Mouse (Mus musculus) skeletal muscle tissue, adult 2 months (tissue): ENCODE data around the gene Ptges.
A peak's percentile ranks its signal among the peaks of the same experiment; 100 is the strongest.

Experiments used
- DNase-seq: peaks from one replicate; pipeline ENCODE4 v3.0.0-alpha.2; 2012; ENCODE audit warnings: low read depth, low spot score

Ptges gene

DNA sequence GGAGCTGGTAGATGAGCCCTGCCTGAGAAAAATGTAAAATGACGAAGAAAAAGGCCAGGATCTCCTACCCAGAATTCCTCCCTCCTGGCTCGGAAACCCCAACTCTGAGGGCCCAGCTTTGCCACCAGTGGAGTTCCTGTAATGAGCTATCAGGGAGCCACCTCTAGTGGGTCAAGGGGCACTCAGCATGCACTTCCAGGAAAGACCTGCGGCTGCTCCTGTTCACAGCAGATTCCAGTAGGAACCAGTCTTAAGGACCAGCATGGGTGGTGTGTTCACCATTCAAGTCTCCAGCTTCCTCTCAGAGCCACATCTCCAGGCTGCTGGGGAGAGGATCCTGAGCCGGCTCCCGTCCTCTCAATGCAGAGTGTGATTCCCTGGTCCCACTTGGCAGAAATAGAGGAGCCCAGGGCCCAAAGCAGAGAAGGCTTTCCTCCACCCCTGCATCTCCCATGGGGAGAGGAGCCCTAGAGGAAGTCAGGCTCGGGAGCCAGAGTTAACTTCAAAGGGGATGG lies 28.0 kb downstream of the Ptges start:
- DNase-seq: no peak

DNA sequence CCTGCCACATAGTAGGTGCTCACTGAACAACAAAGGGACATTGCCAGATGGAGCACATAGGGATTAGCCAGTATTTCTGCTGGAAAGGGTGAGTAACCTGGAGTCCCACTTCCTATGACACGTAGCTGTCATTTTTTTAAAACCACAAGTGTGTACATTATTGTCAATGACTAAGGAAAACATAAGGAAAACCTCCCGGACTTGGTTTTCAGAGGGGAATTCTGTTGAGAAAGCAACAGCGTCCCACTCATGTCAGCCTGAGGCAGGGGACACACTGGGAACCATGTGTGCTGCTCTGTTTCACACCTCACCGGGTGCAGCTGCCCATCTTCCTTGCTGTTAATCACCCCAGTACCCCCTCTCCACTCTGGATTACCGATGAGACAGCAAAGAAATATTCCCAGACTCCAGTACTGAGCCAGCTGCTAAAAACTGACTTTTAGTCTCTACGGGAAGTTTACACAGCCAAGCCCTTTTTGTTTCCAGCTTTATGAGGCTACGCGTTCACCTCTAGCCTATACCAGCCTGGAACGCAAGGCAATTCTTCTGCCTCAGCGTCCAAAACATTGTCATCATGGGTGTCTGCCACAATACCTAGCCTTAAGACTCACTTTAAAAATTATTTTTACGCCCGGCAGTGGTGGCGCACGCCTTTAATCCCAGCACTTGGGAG lies 30.1 kb downstream of the Ptges start:
- no peak for DNase-seq

DNA sequence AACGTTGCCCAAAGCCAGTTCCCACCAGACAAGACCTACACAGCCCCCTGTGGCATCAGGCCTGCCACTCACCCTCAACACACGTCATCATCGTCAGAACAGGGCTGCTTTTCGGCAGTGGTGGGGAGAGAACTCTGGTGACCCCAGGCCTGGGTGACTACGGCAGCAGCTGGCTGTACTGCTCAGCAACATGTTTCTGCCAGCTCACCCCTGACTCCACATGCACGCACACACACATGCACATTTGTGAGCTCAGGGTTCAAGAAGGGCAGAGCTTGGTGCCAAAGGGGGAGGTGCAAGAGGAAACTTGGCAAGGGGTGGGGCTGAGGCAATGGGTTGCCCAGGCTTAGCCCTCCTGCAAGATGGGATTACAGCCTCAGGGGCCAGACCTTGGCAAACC lies 32.4 kb downstream of the Ptges start:
- no peak for DNase-seq

DNA sequence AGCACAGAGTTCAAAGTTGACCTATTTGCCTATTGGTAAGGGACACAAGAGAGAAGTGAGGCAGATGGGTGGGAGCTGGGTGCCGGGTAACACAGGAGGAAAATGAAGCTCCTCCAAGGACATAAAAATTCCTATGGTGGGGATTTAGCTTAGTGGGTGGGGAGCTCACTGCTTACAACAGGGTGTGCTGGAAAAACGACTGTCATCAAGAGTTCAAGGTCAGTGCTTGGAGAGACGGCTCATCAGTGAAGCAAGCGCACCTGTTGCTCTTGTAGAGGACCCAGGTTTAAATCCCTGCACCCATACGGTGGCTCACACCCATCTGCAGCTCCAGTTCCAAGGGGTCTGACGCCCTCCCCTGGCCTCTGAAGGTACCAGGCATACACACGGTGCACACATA lies 35.7 kb downstream of the Ptges start:
- DNase-seq: no peak

DNA sequence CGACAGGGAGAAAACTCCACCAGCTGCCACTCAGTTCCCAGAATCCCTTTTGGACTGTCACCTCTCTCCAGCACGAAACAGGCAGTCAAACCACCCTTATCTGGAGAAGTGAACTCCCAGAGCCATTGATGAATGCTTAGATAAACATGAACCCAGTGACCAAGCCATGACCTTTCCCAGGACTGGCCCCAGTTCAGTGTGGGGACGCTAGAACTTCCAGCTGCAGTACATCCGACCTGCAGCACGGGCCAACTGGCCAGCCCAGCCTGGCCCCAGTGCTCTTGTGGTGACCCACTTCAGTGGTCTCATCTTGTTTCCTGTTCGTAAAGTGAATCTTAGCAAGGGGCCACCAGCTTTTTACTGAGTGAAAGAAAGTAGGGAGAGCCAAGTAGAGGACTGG lies 36.3 kb downstream of the Ptges start:
- DNase-seq: no peak

DNA sequence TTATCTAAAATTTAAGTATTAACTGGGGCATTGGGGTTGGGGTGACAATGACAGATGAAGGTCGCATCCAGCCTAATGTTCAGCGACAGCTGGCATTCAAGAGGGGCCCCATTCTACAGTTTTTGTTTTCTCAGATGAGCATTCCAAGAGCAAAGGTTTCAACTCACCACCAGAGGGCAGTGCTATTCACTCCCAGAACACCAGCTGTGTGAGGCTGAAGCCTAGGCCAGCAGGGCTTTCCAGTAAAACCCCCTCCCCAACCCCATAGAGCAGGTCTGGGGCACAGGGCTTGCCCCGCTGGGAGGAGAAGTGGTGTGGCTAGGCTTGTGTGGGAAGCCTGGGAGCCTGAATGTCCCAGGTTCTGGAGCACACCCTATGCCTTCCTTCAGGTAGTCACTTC lies 38.7 kb downstream of the Ptges start:
- DNase-seq: peak; percentile 38

DNA sequence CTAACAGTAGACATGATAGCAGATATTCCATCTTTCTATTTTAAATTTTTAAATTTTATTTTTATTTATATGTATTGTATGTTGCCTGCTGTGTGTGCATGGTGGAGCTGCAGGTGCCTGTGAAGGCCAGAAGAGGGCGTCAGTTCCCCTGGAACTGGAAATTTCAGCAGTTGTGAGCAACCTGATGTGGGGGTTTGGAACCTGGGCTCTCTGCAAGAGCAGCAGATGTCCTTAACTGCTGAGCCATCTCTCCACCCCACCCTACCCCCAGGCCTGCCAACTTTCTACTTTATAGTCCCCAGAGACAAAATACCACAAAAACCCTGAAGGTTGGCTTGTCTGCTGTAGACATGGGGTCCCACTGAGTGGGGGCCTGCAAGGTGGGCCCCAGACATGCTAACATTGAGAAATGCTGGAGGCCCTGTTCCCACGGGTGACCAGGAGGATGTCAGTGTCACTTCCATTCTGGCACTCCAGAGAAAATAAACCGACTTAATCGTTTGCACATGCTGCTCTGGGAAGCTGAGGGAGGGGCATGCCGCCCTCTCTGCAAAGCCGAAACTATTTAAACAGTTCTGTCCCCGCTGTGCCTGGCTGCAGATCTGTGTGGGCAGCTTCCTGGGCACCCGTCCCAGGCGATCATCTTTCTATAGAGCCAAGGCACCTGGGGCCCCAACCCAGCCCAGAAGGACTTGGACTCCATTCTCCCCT lies 44.1 kb downstream of the Ptges start:
- DNase-seq: peak; percentile 45

DNA sequence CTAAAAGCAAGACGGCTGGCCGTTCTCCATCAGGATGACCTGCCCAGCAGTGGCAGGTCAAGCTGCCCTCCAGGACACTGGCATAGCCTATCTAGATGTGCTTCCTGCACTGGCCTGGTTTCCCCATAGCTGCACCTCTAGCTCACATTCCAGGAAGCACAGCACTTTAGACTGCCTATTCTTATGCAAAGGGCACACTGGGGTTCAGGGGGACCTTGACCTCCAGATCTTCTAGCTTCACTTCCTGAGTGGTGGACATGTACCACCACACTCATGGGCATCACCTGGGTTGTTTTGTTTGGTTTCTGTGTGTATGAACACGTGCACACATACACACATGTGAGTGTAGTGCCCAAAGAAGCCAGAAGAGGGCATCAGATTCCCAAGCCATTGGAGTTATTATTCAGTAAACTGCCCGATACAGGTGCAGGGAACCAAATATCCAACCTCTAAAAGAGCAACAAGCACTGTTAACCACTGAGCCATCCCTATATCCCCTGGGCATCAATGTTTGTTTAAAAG lies 44.8 kb downstream of the Ptges start:
- no peak for DNase-seq

DNA sequence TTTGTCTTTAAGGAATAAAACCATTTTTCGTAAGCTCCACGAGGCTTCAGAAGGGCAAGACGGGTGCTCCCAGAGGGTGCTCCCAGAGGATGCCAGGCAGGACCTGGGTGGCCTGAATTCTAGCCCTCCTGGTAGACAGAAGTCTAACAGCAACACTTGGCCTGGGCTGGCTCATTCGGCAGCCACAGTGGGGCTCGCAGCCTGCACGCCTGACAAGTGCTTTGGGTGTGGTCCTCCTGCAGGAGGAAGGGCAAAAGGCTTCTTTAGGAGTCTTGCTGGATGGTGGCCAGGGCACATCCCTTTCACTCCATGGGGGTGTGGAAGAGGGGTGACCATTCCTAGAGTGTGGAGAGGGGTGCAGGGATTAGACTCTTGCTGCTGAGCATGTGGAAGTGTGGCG lies 48.4 kb downstream of the Ptges start:
- DNase-seq: no peak

DNA sequence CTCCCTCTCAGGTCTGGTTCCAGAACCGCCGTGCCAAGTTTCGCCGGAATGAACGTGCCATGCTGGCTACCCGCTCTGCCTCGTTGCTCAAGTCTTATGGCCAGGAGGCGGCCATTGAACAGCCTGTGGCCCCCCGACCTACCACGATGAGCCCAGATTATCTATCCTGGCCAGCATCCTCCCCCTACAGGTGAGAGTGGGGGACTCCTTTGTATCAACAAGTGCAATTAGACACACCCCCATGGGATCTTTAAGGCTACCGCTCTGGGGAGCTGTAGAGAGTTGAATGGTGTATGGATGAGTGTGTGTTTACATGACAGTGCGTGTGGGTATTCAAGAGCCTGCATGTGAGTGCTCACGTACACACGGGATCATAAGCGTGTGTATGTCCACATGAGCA lies 50.2 kb downstream of the Ptges start:
- DNase-seq: no peak

DNA sequence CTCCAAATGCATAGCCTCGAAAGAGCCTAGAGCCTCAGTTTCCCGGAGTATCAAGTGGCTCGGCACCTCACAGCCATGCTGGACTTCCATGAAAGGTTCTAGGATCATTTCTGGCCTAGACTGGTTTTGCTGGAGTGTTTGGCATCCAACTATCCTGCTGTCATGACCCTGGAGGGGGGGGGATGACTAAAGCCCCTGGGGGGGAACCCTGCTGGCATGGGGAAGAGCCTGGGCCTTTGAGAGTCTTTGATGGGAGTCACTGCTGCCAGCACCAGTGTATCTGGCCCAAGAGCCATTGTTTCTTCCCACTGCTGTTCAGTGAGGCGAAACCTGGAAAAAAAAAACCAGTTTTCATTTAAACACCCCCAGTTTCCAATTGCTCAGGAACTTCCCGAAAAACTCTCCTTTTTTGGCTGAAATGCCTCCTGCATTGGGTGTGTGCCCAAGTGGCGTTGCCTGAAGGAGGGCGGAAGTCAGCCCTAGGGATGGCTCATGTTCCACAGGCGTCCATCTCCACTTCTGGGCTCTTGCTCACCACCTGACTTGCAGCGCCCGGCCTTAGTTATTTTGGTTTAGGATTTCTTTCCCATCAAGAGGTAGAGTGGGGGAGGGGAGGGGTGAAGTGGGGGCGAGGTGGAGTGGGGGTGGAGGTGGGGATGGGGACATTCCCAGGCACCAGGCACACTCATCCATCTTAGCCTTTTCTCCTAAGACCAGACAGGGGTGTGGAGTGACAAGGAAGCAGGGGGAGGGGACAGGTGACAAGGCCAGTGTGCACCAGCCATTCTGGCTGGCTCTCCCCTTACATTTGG lies 53.8 kb downstream of the Ptges start:
- peak; percentile 37 for DNase-seq

DNA sequence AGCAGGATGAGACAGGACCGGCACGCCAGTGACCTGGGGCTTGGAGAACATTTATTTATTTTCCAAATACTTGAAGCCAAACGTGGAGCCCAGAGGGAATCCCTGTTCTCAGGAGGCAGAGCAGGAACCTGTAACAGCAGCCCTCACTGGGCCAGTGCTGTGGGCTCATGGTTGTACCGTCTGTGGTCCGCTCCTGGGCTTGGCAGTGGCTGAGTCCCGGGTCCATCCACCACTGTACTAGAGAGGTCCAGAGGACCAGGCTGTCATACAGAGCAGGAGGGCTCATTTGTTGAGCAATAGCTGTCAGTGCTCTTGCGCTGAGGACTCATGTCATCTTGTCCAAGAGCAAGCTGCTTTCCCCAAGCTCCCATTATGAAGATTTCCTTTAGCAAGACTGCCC lies 54.6 kb downstream of the Ptges start:
- DNase-seq: no peak

DNA sequence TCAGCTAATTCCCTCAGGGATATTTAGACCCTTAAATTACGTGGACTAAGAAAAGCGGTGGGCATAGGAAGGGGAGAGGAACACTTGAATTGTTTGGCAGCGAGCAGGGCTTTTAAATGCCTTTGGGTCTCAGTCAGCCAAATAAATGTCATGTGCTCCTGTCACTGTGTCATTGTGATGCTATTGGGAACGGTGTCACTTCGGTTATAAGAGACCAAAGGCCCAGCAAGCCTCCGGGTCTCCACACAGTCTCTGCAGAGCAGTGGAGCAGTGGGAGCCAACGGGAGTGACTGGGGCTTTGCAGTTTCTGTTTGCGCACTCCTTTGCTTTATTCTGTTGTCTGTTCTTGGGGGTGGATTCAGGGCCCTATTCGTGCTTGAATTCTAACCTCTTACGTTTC lies 55.2 kb downstream of the Ptges start:
- no peak for DNase-seq

DNA sequence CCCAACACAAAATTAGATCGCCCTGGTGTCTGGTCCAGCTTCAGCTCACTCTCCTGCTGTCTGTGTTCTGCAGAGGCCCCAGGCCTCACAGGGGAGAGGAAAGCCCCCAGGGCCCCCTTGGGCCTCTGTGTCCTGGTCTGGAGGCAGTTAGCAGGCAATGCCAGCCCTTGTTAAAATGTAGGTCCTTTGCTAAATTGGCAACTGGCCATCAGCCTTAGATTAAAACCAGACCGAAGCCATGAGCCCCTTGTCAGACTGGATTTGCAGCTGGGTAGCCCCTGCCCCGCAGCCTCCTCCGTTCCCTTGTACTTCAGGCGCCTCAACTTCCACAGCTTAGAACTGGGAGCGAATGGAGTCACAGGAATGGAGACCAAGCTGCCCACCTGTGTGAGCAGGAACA lies 57.0 kb downstream of the Ptges start:
- no peak for DNase-seq

DNA sequence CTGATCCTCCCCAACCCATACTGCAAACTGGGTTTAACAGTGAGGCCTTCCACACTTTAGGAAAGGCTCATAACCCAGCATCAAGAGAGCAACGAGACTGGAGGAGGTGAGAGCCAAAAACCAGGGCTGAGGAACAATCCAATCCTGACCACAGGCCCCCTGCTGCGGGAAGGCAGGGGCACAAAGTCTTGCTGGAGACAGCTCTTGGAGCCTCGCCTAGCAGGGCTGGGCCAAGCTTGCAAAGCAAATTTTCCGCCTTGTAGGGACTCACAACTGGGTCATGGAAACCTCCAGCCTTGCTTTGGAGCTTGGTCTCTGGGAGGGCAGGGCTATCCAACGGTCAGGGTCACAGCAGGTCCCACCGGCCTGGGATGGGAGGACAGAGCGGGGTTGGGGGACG lies 58.8 kb downstream of the Ptges start:
- peak; percentile 31 for DNase-seq

DNA sequence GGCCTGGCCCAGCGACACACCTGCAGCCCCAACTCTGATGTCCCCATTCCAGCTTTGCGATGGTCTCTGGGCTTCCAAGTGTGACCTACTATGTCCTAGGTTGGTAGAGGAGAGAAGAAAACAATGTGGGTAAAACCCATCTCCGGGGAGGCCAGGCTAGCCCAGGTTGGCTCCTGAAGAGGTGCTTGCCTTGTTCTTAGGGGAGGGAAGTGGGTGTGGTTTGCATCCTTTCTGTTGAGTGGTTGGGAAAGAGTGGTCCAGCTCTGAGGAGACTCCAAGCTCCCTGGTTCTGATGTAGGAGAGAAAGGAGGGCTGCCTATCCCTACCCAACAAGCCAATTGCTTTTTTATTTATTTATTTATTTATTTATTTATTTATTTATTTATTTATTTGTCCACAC lies 64.2 kb downstream of the Ptges start:
- DNase-seq: no peak

DNA sequence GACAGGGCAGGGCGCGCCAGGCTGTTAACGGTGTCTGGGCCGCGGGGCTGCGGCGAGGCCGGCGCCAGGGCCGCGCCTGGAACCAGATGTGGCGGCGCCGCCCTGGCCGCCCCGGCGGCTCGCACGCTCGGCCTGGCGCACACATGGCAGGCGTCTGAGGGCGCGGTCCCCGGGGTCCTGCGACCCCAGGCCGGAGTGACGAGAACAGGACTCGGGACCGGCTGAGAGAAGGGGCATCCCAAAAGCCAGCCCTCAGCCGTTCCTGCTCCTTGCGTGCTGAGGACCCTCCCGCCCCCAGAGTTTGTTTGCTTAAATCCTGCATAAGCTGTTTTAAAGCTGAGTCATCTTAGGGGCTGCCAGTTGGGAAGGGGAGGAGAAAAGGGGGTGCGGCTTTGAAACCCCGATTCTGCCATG lies 64.7 kb downstream of the Ptges start:
- no peak for DNase-seq

DNA sequence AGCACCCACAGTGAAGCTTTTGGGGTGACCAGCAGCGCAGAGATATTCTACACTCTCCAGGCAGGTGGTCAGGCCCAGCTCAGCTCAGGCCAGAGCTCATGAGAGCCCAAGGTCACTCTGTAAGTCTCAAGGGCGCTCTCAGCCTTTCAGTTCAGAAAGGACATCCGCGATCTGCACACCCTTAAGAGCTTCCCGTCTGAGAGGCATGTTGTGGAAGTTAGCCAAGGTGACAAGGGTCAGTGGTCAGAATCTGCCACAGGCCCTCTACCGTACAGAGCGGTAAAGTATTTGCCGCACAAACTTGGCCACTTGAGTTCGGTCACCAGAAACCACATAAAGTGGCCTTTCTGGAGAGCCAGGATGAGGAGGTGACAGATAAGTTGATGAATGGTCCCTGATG lies 66.1 kb downstream of the Ptges start:
- DNase-seq: no peak

DNA sequence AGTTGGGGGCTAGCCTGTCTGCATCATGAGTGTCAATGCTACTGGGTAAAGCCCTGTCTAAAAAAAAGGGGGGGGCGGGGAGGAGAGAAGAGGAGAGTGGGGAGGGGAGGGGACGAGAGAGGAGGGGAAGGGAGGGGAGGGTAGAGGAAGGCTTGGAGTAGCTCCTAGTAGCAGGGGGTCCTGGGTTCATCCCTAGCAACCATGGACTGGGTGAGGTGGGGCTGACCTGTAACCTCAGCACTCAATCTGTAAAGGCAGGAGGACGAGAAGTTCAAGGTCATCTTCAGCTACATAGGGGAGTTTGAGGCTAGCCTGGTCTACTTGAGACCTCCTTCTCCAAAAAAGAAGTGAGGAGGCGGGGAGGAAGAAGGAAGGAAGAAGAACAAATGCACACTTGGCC lies 67.6 kb downstream of the Ptges start:
- no peak for DNase-seq

DNA sequence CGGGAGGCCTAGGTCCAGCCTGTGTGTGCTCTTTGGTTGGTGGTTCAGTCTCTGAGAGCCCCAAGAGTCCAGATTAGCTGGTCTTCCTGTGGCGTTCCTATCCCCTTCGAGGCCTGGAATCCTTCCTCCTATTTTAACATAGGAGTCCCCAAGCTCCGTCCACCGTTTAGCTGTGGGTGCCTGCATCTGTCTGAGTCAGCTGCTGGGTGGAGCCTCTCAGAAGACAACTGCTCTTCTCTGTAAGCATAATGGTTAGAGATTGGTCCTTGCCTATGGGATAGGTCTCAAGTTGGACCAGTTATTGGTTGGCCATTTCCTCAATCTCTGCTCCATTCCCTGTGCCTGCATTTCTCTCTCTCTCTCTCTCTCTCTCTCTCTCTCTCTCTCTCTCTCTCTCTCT lies 69.9 kb downstream of the Ptges start:
- no peak for DNase-seq

DNA sequence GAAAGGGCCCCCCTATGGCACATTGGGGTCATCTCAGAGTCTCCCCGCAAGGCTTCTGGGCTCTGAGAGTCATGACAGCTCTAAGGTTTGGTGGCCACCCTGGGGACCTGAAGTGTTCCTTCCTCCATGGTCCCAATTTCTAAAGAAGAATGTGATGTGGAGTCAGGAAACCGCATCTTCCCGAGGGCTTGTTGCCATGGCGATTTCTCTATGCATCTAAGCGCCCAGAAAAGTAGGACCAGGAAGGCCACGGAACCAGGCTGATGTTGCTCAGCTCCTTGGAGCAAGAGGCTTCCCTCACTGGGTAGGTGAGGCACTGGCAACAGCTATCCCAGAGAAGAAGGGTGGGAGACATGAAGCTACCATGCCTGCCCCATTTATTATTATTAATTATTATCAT lies 72.6 kb downstream of the Ptges start:
- no peak for DNase-seq

DNA sequence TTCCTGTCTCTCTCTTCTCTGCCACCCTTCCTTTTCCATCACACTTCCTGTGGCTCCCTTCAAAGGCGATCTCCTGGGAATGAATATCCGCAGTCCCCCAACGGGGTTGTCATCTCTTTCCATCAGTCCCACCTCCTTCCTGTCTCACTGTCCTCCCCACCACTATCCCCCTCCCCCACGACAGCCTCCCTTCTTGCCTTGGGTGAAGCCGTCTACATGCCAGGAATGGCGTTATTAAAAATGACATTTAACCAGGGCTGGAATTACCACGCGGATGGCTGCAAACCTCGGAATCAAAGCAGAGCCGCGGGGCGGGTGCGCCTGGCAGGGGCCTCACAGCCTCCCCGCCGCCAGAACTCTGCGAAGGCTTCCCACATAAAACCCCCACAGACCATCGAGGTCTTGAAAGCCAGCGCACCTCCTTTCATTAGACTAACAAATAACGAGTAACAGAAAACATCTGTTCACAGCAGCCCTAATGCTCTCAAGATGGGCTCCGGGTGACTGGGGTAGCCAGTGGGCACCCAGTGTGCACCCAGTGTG lies 76.8 kb downstream of the Ptges start:
- no peak for DNase-seq
